Mouse (Mus musculus) hindbrain, embryonic 13.5 days (tissue): ENCODE results near the gene Trmt2b. TPM values are rescaled to one million over a fixed set of nuclear protein-coding genes. Genes with fewer than 3 reads are reported as not detected.
"Not testable (repeated sequence)": the region's sequence is repeated elsewhere in the genome, so short reads cannot be mapped to it uniquely, and the experiment has no call there.

Source experiments
- ATAC-seq: fragments of 200-750 bp; cut with Nextera tagmentation; 2 replicates; pipeline ENCODE4 v1.8.0; 2017; ENCODE audit warnings: moderate TSS enrichment; ENCODE audit not compliant: low FRiP score
- H3K27ac ChIP-seq: fragments of 300-500 bp; sonication (generic); 2 replicates; pipeline ENCODE4 v1.5.1; 2015; ENCODE audit warnings: inconsistent platforms, mild to moderate bottlenecking, moderate library complexity
- H3K27me3 ChIP-seq: fragments of 300-500 bp; sonication (generic); 2 replicates; pipeline ENCODE4 v1.6.1; 2015; ENCODE audit warnings: mild to moderate bottlenecking, inconsistent platforms
- H3K36me3 ChIP-seq: fragments of 300-500 bp; sonication (generic); 2 replicates; pipeline ENCODE4 v1.6.1; 2015; ENCODE audit warnings: mild to moderate bottlenecking, inconsistent platforms
- H3K4me1 ChIP-seq: fragments of 300-500 bp; sonication (generic); replicated peaks from 2 replicates; pipeline ENCODE4 v1.6.1; 2015; ENCODE audit warnings: inconsistent platforms
- H3K4me2 ChIP-seq: fragments of 300-500 bp; sonication (generic); 2 replicates; pipeline ENCODE4 v1.6.1; 2015; ENCODE audit warnings: inconsistent platforms, mild to moderate bottlenecking, moderate library complexity
- H3K4me3 ChIP-seq: fragments of 300-500 bp; sonication (generic); 2 replicates; pipeline ENCODE4 v1.5.1; 2015; ENCODE audit warnings: mild to moderate bottlenecking, inconsistent platforms
- H3K9ac ChIP-seq: fragments of 300-500 bp; sonication (generic); 2 replicates; pipeline ENCODE4 v1.6.1; 2015; ENCODE audit warnings: mild to moderate bottlenecking, inconsistent platforms
- H3K9me3 ChIP-seq: fragments of 300-500 bp; sonication (generic); 2 replicates; pipeline ENCODE4 v1.6.1; 2016; ENCODE audit warnings: inconsistent platforms
- WGBS: fragments of 180-500 bp; shearing (Covaris S2); methylation state at CpG from one replicate; pipeline ENCODE4 v1.1.7; 2015; 5-methylcytosine and 5-hydroxymethylcytosine counted together
- polyA plus RNA-seq: library from polyadenylated mRNA; unstranded; fragments of >200 nt; fragmentation: Nextera tagmentation; extraction: Ambion mirVana; gene quantifications from 2 replicates; pipeline ENCODE4 v1.2.1, GENCODE M21; 2015

Gene Trmt2b
- polyA plus RNA-seq = 4.7 and 6.0 TPM in 2 replicates

- 16% methylated on average over 22 of the region's 26 CpGs for WGBS
- Histone ChIP-seq H3K27ac (no peak within 1 kb of the TSS), H3K4me1 (0 out of 2 replicates have a peak, but pooled peaks cover 4% of the 10 kb centered on the region), H3K27me3 (peaks cover 22% of the 10 kb centered on the region), H3K4me2 (peak within 1 kb of the TSS; percentile 51), H3K4me3 (peak within 1 kb of the TSS; percentile 40), H3K9me3 (no peaks in the 10 kb centered on the region), H3K36me3 (no peaks in the 10 kb centered on the region), H3K9ac (peak within 1 kb of the TSS; percentile 29; the same call in 1 of the 2 replicates)
- peak; percentile 74; the same call in 1 of the 2 replicates for ATAC-seq
Observed at GRCm38 (mm10) chrX:134276275-134277160, at the start of gene Trmt2b. Gene Trmt2b, minus strand, starts transcription at chrX:134276984.

GRCm38 (mm10) chrX:134319153-134319932 is 42.6 kb upstream of the Trmt2b start:
- WGBS = 86% methylated on average over 2 of the region's 2 CpGs
- H3K27me3 ChIP-seq = no peaks in the 10 kb centered on the region
- no peak overlapping the region for H3K9ac ChIP-seq
- no peak overlapping the region for H3K4me2 ChIP-seq
- ATAC-seq = no peak
- no peak overlapping the region for H3K27ac ChIP-seq
- no peak overlapping the region for H3K4me3 ChIP-seq
- H3K4me1 ChIP-seq = no peaks in the 10 kb centered on the region
- no peaks in the 10 kb centered on the region for H3K9me3 ChIP-seq
- H3K36me3 ChIP-seq = no peaks in the 10 kb centered on the region

DNA sequence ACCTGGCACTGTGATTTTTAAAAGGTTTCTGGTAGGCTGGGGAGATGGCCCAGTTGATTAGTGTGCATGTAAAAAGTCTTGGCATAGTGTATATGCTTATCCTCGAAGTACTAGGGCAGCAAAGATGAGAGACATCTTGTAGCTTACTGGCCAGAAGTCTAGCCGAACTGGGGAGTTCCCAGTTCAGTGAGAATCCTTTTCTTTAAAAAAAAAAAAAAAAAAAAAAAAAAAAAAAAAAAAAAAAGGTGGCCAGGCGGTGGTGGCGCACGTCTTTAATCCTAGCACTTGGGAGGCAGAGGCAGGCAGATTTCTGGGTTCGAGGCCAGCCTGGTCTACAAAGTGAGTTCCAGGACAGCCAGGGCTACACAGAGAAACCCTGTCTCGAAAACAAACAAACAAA is 34.4 kb upstream of the Trmt2b start:
- H3K4me1 ChIP-seq, H3K27me3 ChIP-seq, H3K9ac ChIP-seq, H3K4me3 ChIP-seq, H3K9me3 ChIP-seq, H3K4me2 ChIP-seq, H3K36me3 ChIP-seq, ATAC-seq, H3K27ac ChIP-seq: not testable (repeated sequence)
- 91% methylated on average over 7 of the region's 7 CpGs for WGBS

DNA sequence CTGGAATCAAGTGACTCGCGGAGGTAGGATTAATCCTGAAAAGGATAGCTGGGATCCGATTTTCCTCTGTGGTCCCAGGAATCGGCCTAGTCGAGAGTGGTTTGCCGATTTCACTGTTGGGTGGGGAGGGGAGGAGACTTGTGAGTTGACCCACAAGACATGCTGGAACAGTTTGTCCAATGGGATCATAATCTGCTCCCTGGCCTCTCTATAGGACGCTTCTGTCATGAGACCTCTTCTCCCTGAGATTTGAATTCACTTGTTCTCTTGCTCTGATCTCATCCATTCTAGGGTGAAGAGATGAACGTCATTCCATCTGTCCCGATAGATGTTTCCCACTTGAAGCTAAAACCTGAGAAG is 31.5 kb upstream of the Trmt2b start:
- Histone ChIP-seq H3K4me1 (peaks cover 6% of the 10 kb centered on the region; the same call in 1 of the 2 replicates), H3K4me3 (peak overlapping the region; percentile 41), H3K4me2 (peak overlapping the region; percentile 54), H3K36me3 (peaks cover 9% of the 10 kb centered on the region), H3K9me3 (no peaks in the 10 kb centered on the region), H3K9ac (peak overlapping the region; percentile 65), H3K27ac (no peak overlapping the region), H3K27me3 (no peaks in the 10 kb centered on the region)
- WGBS = 23% methylated on average over 9 of the region's 9 CpGs
- ATAC-seq = peak; percentile 66

DNA sequence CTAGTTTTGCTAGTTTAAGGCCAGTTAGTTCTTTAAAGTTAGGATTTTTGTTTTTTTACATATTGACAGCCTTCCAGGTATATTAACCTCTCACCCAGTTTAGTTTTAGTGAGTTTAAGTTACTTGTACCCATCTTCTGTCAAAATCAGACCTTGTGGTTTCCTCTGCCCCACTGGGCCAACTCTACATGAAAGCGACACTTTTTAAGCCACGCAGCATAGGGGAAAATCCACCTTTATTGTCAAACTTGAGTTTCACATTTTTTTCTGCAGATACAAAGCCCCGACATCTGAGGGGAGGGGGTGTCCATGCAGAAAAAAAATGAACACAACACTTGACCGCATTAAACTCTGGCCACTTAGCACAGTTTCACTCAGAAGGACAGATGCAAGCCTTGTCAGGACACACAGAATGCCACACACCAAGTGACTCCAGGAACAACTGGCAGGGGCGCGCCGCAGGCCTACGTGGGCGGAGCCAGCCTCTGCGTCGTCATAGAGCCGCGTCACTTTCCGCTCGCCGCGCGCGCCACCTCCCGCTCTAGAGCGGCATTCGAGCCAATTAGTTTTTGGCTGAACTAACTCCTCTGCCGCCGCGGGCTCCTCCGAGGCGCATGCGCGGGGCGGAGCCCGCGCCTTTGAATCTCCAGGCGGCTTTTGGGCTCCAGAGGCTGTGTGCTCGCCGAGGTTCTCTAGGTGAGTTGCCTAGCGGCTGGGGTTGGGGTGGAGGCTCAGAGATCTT is 30.9 kb upstream of the Trmt2b start, which contains the start of gene Cenpi:
TSS of gene Cenpi (plus strand) at position 551 of the 741 bp plus-strand sequence.
- no peak within 1 kb of the TSS for H3K27ac ChIP-seq
- H3K36me3 ChIP-seq = peaks cover 9% of the 10 kb centered on the region
- H3K9me3 ChIP-seq = no peaks in the 10 kb centered on the region
- peak within 1 kb of the TSS; percentile 54 for H3K4me2 ChIP-seq
- no peaks in the 10 kb centered on the region for H3K27me3 ChIP-seq
- H3K4me1 ChIP-seq = peaks cover 6% of the 10 kb centered on the region; the same call in 1 of the 2 replicates
- H3K9ac ChIP-seq = peak within 1 kb of the TSS; percentile 65
- H3K4me3 ChIP-seq = peak within 1 kb of the TSS; percentile 41
- ATAC-seq = peak; percentile 96
- WGBS = 32% methylated on average over 36 of the region's 36 CpGs

DNA sequence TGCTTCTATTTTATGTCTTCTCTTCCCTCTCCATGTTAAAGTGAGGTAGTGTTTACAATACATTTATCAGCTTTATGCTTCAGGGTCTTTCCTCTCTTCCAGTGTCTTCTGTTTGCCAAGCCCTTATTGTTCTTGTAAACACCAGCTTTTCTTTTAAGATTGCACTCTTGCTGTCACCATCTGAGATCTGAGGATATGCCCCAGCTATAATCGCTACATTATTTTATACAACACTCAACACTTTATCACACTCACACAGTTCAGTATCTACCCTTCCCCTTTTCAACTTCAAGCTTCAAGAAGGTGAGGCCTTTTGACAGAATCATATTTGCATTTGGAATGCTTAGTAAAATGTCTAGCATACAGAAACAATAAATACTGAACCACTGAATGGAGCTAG is 26.5 kb upstream of the Trmt2b start:
- peaks cover 9% of the 10 kb centered on the region for H3K36me3 ChIP-seq
- no peaks in the 10 kb centered on the region for H3K9me3 ChIP-seq
- no peaks in the 10 kb centered on the region for H3K27me3 ChIP-seq
- no peak overlapping the region for H3K9ac ChIP-seq
- no peak overlapping the region for H3K4me3 ChIP-seq
- peaks cover 12% of the 10 kb centered on the region; the same call in 1 of the 2 replicates for H3K4me1 ChIP-seq
- 100% methylated on average over 1 of the region's 1 CpGs for WGBS
- no peak for ATAC-seq
- no peak overlapping the region for H3K4me2 ChIP-seq
- no peak overlapping the region for H3K27ac ChIP-seq

DNA sequence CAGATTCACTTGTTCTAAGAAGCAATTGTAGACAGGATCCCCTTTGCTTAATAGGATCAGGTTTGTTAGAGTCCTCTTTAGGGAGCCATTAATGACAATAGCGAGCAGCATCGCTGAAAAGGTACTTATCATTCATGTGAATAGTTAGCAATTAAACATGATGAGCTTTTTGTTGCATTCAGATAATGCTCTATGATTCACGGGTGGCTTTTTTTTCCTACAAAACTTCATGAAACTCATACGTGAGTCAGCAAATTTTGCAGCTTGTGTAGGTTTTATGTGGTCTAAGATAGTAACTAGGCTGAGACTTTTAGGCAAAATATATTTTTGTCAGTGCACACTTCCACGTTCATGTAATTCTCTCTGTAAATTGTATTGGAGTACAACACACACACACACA is 23.4 kb upstream of the Trmt2b start:
- H3K9ac ChIP-seq = no peak overlapping the region
- WGBS = 62% methylated on average over 5 of the region's 5 CpGs
- no peak overlapping the region for H3K27ac ChIP-seq
- no peak overlapping the region for H3K4me3 ChIP-seq
- H3K4me1 ChIP-seq = 0 out of 2 replicates have a peak, but pooled peaks cover 11% of the 10 kb centered on the region
- peaks cover 9% of the 10 kb centered on the region for H3K36me3 ChIP-seq
- H3K9me3 ChIP-seq = no peaks in the 10 kb centered on the region
- peak overlapping the region; percentile 33; the same call in 1 of the 2 replicates for H3K4me2 ChIP-seq
- H3K27me3 ChIP-seq = no peaks in the 10 kb centered on the region
- ATAC-seq = no peak

GRCm38 (mm10) chrX:134297195-134297594 is 20.4 kb upstream of the Trmt2b start:
- peak overlapping the region; percentile 58 for H3K4me2 ChIP-seq
- ATAC-seq = no peak
- H3K27ac ChIP-seq = peak overlapping the region; percentile 85
- H3K9me3 ChIP-seq = no peaks in the 10 kb centered on the region
- WGBS = 26% methylated on average over 4 of the region's 4 CpGs
- H3K27me3 ChIP-seq = peaks cover 14% of the 10 kb centered on the region; the same call in 1 of the 2 replicates
- H3K9ac ChIP-seq = peak overlapping the region; percentile 80
- peak overlapping the region; percentile 56 for H3K4me3 ChIP-seq
- 0 out of 2 replicates have a peak, but pooled peaks cover 11% of the 10 kb centered on the region for H3K4me1 ChIP-seq
- H3K36me3 ChIP-seq = no peaks in the 10 kb centered on the region

- Histone ChIP-seq H3K27me3 (peaks cover 19% of the 10 kb centered on the region; the same call in 1 of the 2 replicates), H3K27ac (peak overlapping the region; percentile 85), H3K4me2 (peak overlapping the region; percentile 58), H3K4me3 (peak overlapping the region; percentile 56), H3K4me1 (0 out of 2 replicates have a peak, but pooled peaks cover 11% of the 10 kb centered on the region), H3K9ac (peak overlapping the region; percentile 80), H3K9me3 (no peaks in the 10 kb centered on the region), H3K36me3 (no peaks in the 10 kb centered on the region)
- 21% methylated on average over 7 of the region's 7 CpGs for WGBS
- peak; percentile 22; the same call in 1 of the 2 replicates for ATAC-seq
Observed at GRCm38 (mm10) chrX:134296737-134297136, 20.0 kb upstream of the Trmt2b start.

GRCm38 (mm10) chrX:134296301-134296700 is 19.5 kb upstream of the Trmt2b start:
- H3K27ac ChIP-seq = peak overlapping the region; percentile 85
- H3K9me3 ChIP-seq = no peaks in the 10 kb centered on the region
- H3K36me3 ChIP-seq = no peaks in the 10 kb centered on the region
- 0 out of 2 replicates have a peak, but pooled peaks cover 11% of the 10 kb centered on the region for H3K4me1 ChIP-seq
- H3K9ac ChIP-seq = peak overlapping the region; percentile 80
- H3K27me3 ChIP-seq = peaks cover 23% of the 10 kb centered on the region; the same call in 1 of the 2 replicates
- 33% methylated on average over 9 of the region's 9 CpGs for WGBS
- 0 out of 2 replicates have a peak, but pooled peaks have one; percentile 26 for ATAC-seq
- H3K4me3 ChIP-seq = peak overlapping the region; percentile 56
- H3K4me2 ChIP-seq = peak overlapping the region; percentile 58

DNA sequence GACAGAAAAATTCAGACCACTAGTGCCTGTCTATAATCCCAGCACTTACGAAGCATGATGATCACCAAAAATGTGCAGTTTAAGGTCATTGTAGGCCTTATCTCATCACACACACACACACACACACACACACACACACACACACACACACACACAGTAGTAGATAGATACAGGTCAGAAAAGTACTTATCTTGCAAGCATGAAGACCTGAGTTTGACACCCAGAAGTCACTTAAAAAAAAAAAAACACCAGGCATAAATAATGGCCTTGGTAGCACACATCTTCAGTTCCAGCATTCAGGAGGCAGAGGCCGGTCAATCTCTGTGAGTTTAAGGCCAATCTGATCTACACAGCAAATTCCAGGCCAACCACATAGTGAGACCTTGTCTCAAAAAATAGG is 10.5 kb upstream of the Trmt2b start:
- Histone ChIP-seq H3K27me3 (peaks cover 55% of the 10 kb centered on the region), H3K9ac (no peak overlapping the region)
- WGBS = 97% methylated on average over 2 of the region's 2 CpGs

More for the DNA sequence above, 10.5 kb upstream of the Trmt2b start:
- Histone ChIP-seq H3K4me1 (no peaks in the 10 kb centered on the region), H3K4me3 (no peak overlapping the region), H3K27ac (no peak overlapping the region), H3K4me2 (no peak overlapping the region), H3K36me3 (no peaks in the 10 kb centered on the region), H3K9me3 (no peaks in the 10 kb centered on the region)
- no peak for ATAC-seq
